Mouse (Mus musculus) frontal cortex, postnatal 14 days (tissue): ENCODE measurements around the gene Gm13287.
"Not testable (repeated sequence)": the region's sequence is repeated elsewhere in the genome, so short reads cannot be mapped to it uniquely, and the experiment has no call there.

Experiments
- DNase-seq, 2 experiments: peaks; one replicate each; pipeline ENCODE4 v3.0.0; 2022; ENCODE audit warnings: low spot score in 2 of 2

The Gm13287 gene

DNA sequence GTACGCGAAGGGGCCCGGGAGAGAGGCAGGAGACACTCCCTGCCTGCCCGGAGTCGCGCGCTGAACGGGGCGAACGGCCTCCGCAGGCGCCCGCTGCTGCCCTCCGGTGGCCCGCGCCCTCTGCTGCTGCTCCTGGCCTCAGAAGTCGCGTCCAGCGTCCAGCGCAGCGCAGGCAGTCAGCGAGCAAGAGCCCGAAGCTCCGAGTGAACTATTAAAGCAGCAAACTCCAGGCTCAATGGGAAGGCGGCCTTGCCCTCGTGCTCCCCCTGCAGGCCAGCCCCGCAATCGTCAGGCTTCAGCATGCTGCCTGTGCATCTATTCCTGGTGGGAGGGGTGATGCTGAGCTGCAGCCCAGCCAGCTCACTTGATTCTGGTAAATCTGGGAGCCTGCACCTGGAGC is 6.0 kb upstream of the Gm13287 start, which contains the start of gene Gm13279:
TSS of gene Gm13279 (plus strand) at position 301 of the 400 bp plus-strand sequence.
- DNase-seq: not testable (repeated sequence)

DNA sequence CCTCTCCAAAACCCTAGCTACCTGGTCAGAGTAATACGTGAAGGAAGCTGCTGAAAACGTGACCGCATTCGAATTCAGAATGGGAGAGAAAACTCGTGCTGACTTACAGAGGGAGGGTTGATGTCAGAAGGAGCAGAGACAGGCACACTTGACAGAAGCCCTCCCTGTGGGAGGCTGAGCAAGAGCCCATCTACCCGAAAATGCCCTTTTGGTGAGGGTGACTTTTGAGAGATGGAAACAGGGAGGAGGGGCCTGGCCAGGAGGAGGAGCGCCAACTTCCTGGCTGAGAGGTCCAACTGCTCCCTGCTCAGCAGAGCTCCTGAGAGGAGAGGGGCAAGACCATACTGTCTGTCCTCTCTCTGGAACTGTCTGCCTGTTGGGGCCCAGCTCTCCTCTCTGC is 3.7 kb upstream of the Gm13287 start, which contains the start of gene Gm13285:
TSS of gene Gm13285 (plus strand) at position 301 of the 400 bp plus-strand sequence.
- not testable (repeated sequence) for DNase-seq

DNA sequence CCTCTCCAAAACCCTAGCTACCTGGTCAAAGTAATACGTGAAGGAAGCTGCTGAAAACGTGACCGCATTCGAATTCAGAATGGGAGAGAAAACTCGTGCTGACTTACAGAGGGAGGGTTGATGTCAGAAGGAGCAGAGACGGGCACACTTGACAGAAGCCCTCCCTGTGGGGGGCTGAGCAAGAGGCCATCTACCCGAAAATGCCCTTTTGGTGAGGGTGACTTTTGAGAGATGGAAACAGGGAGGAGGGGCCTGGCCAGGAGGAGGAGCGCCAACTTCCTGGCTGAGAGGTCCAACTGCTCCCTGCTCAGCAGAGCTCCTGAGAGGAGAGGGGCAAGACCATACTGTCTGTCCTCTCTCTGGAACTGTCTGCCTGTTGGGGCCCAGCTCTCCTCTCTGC is 2.2 kb downstream of the Gm13287 start, which contains the start of gene Gm13288:
TSS of gene Gm13288 (plus strand) at position 301 of the 400 bp plus-strand sequence.
- not testable (repeated sequence) for DNase-seq

DNA sequence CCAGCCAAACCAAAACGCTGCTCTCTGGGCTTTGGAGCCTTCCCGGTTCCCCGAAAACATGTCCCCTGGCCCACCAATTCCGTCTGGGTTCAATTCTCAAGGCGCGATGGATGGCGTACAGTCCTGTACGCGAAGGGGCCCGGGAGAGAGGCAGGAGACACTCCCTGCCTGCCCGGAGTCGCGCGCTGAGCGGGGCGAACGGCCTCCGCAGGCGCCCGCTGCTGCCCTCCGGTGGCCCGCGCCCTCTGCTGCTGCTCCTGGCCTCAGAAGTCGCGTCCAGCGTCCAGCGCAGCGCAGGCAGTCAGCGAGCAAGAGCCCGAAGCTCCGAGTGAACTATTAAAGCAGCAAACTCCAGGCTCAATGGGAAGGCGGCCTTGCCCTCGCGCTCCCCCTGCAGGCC is 2.7 kb downstream of the Gm13287 start:
- DNase-seq: peak in 1 of 2 experiments; percentile 7

DNA sequence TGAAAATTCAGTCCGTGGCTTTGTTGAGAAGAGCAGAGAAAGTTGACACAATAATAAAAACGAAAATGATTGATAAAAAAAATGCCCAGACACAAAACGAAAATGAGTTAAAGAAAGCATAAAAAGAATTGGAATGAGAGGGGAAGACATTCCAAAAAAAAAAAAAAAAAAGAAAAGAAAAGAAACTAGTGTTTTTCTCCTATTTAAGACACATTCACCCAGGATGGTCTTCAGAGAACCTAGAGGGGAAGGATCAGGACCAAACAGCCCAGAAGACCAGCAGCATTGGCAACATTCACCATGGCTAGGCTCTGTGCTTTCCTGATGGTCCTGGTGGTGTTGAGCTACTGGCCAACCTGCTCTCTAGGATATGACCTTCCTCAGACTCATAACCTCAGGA is 12.9 kb downstream of the Gm13287 start, which contains the start of gene Ifna7:
TSS of gene Ifna7 (plus strand) at position 301 of the 400 bp plus-strand sequence.
- DNase-seq: no peak

DNA sequence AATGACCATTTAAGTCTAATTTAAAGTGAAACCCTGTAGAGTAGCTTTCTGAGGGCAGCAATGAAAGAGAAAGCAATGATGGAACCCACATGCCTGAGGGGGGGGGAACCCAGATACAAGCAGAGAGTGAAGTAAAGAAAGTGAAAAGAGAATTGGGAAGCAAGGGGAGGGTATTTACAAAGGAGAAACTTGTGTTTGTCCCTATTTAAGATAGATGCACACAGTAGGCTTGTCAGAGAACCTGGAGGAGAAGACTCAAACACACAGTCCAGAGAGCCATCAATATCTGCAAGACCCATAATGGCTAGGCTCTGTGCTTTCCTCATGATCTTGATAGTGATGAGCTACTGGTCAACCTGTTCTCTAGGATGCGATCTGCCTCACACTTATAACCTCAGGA is 16.6 kb downstream of the Gm13287 start, which contains the start of gene Ifna11:
TSS of gene Ifna11 (plus strand) at position 301 of the 400 bp plus-strand sequence.
- no peak for DNase-seq

DNA sequence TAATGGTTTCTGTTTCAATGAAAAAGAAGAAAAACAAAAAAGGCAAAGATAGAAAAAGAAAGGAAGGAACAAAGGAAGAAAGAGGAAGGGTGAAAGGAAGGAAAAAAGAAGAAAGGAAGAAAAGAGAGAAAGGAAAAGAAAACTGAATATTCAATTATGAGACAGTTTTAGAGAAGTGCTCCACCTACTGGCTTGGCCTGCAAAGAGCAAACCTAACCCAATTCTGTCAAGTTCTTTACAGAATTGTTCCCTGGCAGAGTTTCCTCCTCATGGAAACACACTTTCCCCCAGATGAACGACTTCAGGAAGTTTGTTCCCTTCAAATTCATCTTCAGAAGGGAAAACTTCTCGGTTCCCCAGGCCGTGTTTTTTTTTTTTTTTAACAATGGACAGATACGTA is 19.9 kb downstream of the Gm13287 start:
- DNase-seq: peak in 1 of 2 experiments; percentile 9

DNA sequence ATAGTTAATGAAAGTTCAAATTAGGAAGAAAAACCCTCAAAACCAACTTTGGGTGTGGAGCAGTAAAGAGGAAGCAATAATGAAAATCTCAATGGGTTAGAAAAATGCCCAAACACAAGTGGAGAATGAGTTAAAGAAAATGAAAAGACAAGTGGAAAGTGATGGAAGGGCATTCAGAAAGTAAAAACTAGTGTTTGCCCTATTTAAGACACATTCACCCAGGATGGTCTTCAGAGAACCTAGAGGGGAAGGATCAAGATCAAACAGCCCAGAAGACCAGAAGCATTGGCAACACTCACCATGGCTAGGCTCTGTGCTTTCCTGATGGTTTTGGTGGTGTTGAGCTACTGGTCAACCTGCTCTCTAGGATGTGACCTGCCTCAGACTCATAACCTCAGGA is 24.1 kb downstream of the Gm13287 start, which contains the start of gene Ifna6:
TSS of gene Ifna6 (plus strand) at position 301 of the 400 bp plus-strand sequence.
- DNase-seq: not testable (repeated sequence)

DNA sequence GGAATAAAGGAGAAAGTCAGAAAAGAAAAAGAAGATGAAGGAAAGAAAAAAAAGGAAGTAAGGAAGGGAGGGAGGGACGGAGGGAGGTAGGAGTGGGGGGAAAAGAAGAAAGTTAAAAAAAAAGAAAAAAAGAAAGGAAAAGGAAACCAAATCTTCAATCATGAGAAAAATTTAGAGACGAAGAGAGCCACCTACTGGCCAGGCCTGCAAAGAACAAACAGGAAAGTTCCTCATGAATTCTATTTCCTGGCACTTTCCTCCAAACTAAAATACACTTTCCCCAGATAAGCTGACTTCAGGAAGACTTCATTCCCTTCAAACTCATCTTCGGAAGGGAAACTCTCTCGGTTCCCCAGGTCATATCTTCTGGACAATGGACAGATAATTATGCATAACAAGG is 27.5 kb downstream of the Gm13287 start:
- DNase-seq: peak in 1 of 2 experiments; percentile 39

DNA sequence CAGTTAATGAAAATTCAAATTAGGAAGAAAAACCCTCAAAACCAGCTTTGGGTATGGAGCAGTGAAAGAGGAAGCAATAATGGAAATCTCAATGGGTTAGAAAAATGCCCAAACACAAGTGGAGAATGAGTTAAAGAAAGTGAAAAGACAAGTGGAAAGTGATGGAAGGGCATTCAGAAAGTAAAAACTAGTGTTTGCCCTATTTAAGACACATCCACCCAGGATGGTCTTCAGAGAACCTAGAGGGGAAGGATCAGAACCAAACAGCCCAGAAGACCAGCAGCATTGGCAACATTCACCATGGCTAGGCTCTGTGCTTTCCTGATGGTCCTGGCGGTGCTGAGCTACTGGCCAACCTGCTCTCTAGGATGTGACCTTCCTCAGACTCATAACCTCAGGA is 32.2 kb downstream of the Gm13287 start, which contains the start of gene Ifna5:
TSS of gene Ifna5 (plus strand) at position 301 of the 400 bp plus-strand sequence.
- not testable (repeated sequence) for DNase-seq

DNA sequence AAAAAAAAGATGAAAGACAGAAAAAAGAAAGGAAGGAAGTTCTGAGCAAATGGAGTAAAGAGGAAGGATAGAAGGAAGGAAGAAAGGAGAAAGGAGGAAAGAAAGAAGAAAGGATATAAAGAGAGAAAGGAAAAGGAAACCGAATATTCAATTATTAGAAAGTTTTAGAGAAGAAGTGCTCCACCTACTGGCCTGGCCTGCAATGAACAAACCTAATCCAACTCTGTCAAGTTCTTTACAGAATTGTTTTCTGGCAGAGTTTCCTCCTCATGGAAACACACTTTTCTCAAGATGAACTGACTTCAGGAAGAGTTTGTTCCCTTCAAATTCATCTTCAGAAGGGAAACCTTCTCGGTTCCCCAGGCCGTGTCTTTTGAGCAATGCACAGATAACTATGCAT is 35.8 kb downstream of the Gm13287 start:
- no peak for DNase-seq

DNA sequence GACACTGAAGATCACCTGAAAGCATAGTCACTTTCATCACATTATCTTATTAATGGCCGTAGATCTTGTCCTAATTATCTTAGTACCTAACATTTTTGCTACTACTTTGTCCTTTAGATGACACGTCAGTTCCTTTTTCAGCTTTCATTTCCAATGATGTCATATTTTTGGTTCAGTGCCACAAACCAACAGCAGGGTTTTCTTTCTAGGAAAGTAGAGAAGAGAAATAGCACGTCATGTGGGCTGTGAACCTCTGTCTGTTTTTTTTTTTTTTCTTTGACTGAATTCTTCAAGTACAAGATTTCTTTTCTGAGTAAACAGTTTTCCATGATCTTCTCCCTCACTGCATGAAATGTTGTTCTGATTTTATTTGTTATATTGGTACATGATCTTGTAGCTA is 37.0 kb downstream of the Gm13287 start:
- DNase-seq: no peak

DNA sequence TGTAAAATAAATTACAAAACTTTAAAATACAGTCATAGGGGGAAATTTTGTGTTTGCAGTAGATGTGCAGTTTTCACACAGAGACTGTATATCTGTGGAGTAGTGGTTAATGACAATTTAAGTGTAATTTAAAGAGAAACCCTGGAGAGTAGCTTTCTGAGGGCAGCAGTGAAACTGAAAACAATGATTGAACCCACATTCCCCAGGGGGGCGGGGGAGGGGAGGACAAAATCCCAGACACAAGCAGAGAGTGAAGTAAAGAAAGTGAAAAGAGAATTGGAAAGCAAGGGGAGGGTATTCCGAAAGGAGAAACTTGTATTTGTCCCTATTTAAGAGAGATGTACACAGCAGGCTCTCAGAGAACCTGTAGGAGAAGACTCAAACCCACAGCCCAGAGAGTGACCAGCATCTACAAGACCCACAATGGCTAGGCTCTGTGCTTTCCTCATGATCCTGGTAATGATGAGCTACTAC is 38.4 kb downstream of the Gm13287 start, which contains the start of gene Ifna4:
TSS of gene Ifna4 (plus strand) at position 424 of the 474 bp plus-strand sequence.
- no peak for DNase-seq

DNA sequence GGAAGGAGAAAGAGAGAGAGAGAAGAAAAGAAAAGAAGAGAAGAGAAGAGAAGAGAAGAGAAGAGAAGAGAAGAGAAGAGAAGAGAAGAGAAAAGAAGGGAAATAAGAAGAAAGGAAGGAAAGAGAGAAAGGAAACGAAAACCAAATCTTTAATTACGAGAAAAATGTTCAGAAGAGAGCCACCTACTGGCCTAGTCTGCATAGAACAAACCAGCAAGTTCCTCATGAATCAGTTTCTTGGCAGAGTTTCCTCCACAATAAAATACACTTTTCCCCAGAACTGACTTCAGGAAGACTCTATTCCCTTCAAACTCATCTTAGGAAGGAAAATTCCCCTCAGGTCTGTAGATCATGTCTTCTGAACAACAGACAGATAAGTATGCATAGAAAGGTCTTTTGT is 42.3 kb downstream of the Gm13287 start:
- no peak for DNase-seq

DNA sequence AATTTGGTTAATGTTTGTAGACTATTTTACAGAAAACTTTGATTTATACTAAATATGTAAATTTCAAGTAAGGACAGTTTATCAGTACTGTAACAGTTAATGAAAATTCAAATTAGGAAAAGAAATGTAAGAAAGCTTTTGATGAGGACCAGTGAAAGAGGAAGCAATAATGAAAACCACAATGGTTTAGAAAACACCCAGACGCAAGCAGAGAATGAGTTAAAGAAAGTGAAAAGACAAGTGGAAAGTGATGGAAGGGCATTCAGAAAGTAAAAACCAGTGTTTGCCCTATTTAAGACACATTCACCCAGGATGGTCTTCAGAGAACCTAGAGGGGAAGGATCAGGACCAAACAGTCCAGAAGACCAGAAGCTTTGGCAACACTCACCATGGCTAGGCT is 46.6 kb downstream of the Gm13287 start, which contains the start of gene Ifna1:
TSS of gene Ifna1 (plus strand) at position 390 of the 400 bp plus-strand sequence.
- DNase-seq: no peak

DNA sequence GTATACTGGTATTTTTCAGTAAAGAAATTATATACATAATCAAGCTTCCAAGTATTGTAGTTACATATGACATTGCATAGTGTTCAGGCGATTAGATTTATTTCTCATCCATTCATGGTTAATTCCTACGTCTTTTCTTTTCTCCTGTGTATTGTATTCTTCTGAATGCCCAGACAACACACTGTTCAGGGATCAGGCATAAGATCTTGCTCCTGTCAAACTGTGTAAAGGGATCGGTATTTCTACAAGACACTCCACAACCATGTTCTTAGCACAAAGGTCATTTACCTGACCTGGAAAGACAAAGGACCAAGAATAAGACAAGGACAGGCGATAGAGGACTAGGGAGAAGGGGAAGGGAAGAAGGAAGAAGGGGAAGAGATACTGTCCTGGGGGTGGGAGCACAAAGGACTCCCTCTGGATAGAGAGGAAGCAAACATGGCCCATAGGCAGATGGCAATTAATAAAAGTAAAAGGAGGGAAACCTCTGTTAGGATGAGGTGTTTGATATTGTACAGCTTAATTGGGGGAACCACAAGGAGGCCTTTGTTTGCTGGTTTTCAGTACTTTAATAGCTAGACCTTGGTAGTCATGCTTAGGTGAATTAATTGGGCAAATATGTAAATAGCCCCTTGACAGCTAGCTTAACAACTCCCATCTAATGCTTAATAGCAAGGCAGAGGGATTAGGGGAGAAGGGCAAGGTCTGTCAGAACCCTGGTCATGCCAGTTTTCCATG is 48.1 kb downstream of the Gm13287 start:
- no peak for DNase-seq
